Mouse (Mus musculus) kidney, adult 2 months (tissue): ENCODE data around the gene Sox6. TPM values are rescaled to one million over a fixed set of nuclear protein-coding genes. Genes with fewer than 3 reads are reported as not detected.

Experiments
- DNase-seq: peaks from one replicate; pipeline ENCODE4 v3.0.0; 2021
- H3K27ac ChIP-seq: fragments of 200-500 bp; 2 replicates; pipeline ENCODE4 v1.5.1; 2012; ENCODE audit warnings: low read depth, low read length, control low read depth, inconsistent platforms; ENCODE audit not compliant: insufficient read depth
- H3K27me3 ChIP-seq: fragments of 200-500 bp; replicated peaks from 2 replicates; pipeline ENCODE4 v1.6.1; 2012; ENCODE audit warnings: mild to moderate bottlenecking, moderate library complexity, low read length, inconsistent platforms; ENCODE audit not compliant: control insufficient read depth, insufficient read depth
- H3K36me3 ChIP-seq: fragments of 200-500 bp; 2 replicates; pipeline ENCODE4 v1.6.1; 2012; ENCODE audit warnings: mild to moderate bottlenecking, moderate library complexity, low read length, inconsistent platforms; ENCODE audit not compliant: control insufficient read depth, insufficient read depth
- H3K4me1 ChIP-seq: fragments of 200-500 bp; 2 replicates; pipeline ENCODE4 v1.6.1; 2011; ENCODE audit warnings: low read length; ENCODE audit not compliant: control insufficient read depth, insufficient read depth
- H3K4me3 ChIP-seq: fragments of 200-500 bp; 2 replicates; pipeline ENCODE4 v1.5.1; 2011; ENCODE audit warnings: mild to moderate bottlenecking, low read depth, low read length, control low read depth; ENCODE audit not compliant: insufficient read depth
- CTCF ChIP-seq: fragments of 200-500 bp; conservative IDR thresholded peaks from 2 replicates; pipeline ENCODE4 v1.5.1; 2011; ENCODE audit warnings: low read depth, mild to moderate bottlenecking, control low read depth, low read length, moderate library complexity, mixed read lengths; ENCODE audit not compliant: insufficient read depth, insufficient read length
- POLR2A ChIP-seq: fragments of 200-500 bp; IDR thresholded peaks from one replicate; pipeline ENCODE4 v1.6.1; 2011; ENCODE audit warnings: low read depth, low read length, control low read depth
- WGBS: fragments of 180-500 bp; shearing (Covaris S2); methylation state at CpG from one replicate; pipeline ENCODE4 v1.1.7; 2018; 5-methylcytosine and 5-hydroxymethylcytosine counted together
- polyA plus RNA-seq: library from polyadenylated mRNA; depleted of rRNA; stranded (reverse); fragments of >200 nt; gene quantifications from 2 replicates; pipeline ENCODE4 v1.2.3, GENCODE M21; 2012

The Sox6 gene
- polyA plus RNA-seq, 1 experiment: 37.1 TPM

- Histone ChIP-seq H3K4me1 (no peaks in the 10 kb centered on the region), H3K4me3 (no peak overlapping the region), H3K27ac (no peak overlapping the region), H3K36me3 (no peaks in the 10 kb centered on the region), H3K27me3 (no peaks in the 10 kb centered on the region)
- WGBS: 61% methylated on average over 18 of the region's 18 CpGs
- peak; percentile 19 for DNase-seq
- no peak for TF ChIP-seq POLR2A
- no peak for TF ChIP-seq CTCF
These were observed 1.7 kb downstream of the Sox6 start for GRCm38 (mm10) chr7:116036591-116037555.

- no peaks in the 10 kb centered on the region for H3K4me1 ChIP-seq
- no peak for DNase-seq
- H3K27me3 ChIP-seq: no peaks in the 10 kb centered on the region
- no peak overlapping the region for H3K27ac ChIP-seq
- no peak overlapping the region for H3K4me3 ChIP-seq
- WGBS: 87% methylated on average over 4 of the region's 4 CpGs
- H3K36me3 ChIP-seq: no peaks in the 10 kb centered on the region
- TF ChIP-seq POLR2A (no peak), CTCF (no peak)
These were observed 3.1 kb downstream of the Sox6 start for GRCm38 (mm10) chr7:116035504-116035903.

GRCm38 (mm10) chr7:116034282-116034758 is 4.3 kb downstream of the Sox6 start:
- H3K36me3 ChIP-seq: no peaks in the 10 kb centered on the region
- peak overlapping the region; percentile 46 for H3K4me3 ChIP-seq
- H3K27me3 ChIP-seq: no peaks in the 10 kb centered on the region
- H3K4me1 ChIP-seq: no peaks in the 10 kb centered on the region
- DNase-seq: peak; percentile 47
- peak overlapping the region; percentile 6; the same call in 1 of the 2 replicates for H3K27ac ChIP-seq
- WGBS: under 1% methylated on average over 25 of the region's 25 CpGs
- TF ChIP-seq POLR2A (no peak), CTCF (no peak)

- Histone ChIP-seq H3K4me1 (no peaks in the 10 kb centered on the region), H3K4me3 (peak overlapping the region; percentile 46), H3K36me3 (no peaks in the 10 kb centered on the region), H3K27ac (peak overlapping the region; percentile 18), H3K27me3 (no peaks in the 10 kb centered on the region)
- TF ChIP-seq CTCF: no peak
- TF ChIP-seq POLR2A: no peak
- peak; percentile 59 for DNase-seq
- under 1% methylated on average over 54 of the region's 54 CpGs for WGBS
These were observed 5.0 kb downstream of the Sox6 start for GRCm38 (mm10) chr7:116033371-116034241.

GRCm38 (mm10) chr7:116032596-116033307 is 5.8 kb downstream of the Sox6 start:
- Histone ChIP-seq H3K4me1 (no peaks in the 10 kb centered on the region), H3K27ac (peak overlapping the region; percentile 18), H3K27me3 (no peaks in the 10 kb centered on the region; the same call in 1 of the 2 replicates), H3K4me3 (peak overlapping the region; percentile 65), H3K36me3 (no peaks in the 10 kb centered on the region)
- 2% methylated on average over 11 of the region's 11 CpGs for WGBS
- peak; percentile 85 for DNase-seq
- TF ChIP-seq POLR2A (no peak), CTCF (peak; percentile 73)

- H3K4me3 ChIP-seq: peak overlapping the region; percentile 65
- DNase-seq: peak; percentile 78
- H3K27me3 ChIP-seq: no peaks in the 10 kb centered on the region; the same call in 1 of the 2 replicates
- WGBS: under 1% methylated on average over 65 of the region's 65 CpGs
- no peaks in the 10 kb centered on the region for H3K4me1 ChIP-seq
- TF ChIP-seq POLR2A (no peak), CTCF (no peak)
- no peaks in the 10 kb centered on the region for H3K36me3 ChIP-seq
- peak overlapping the region; percentile 18; the same call in 1 of the 2 replicates for H3K27ac ChIP-seq
These were observed 6.6 kb downstream of the Sox6 start for GRCm38 (mm10) chr7:116031718-116032595.
